Mouse (Mus musculus): ENCODE results near the gene Cd86.

Cd86 gene

GRCm38 (mm10) chr16:36598265-36598664 is 67.6 kb downstream of the Cd86 start:
- DNase-seq (ENCODE audit: low spot score), result no peak

- no peak for DNase-seq (ENCODE audit: low spot score)
Observed at GRCm38 (mm10) chr16:36596671-36597410, 69.0 kb downstream of the Cd86 start.

- no peak for DNase-seq (ENCODE audit: low spot score)
Observed at GRCm38 (mm10) chr16:36589898-36590297, 76.0 kb downstream of the Cd86 start.

- no peak for DNase-seq (ENCODE audit: low spot score)
Observed at GRCm38 (mm10) chr16:36587971-36588370, 77.9 kb downstream of the Cd86 start.

GRCm38 (mm10) chr16:36582073-36582472 is 83.8 kb downstream of the Cd86 start:
- DNase-seq (ENCODE audit: low spot score), result no peak

- DNase-seq (ENCODE audit: low spot score), result no peak
Observed at GRCm38 (mm10) chr16:36571942-36572341, 93.9 kb downstream of the Cd86 start.

- DNase-seq (ENCODE audit: low spot score), result no peak
Observed at GRCm38 (mm10) chr16:36561386-36562338, 104.2 kb downstream of the Cd86 start, which contains the start of gene Casr. Gene Casr (minus strand): TSS chr16:36562141.

- no peak for DNase-seq (ENCODE audit: low spot score)
Observed at GRCm38 (mm10) chr16:36559573-36559972, 106.3 kb downstream of the Cd86 start.

- DNase-seq (ENCODE audit: low spot score), result no peak
Observed at GRCm38 (mm10) chr16:36555672-36556165, 110.2 kb downstream of the Cd86 start.

Measured in ovary, postnatal 10 days (tissue).